Mouse (Mus musculus): ENCODE results near the gene Gm11985. TPM values are rescaled to one million over a fixed set of nuclear protein-coding genes. Genes with fewer than 3 reads are reported as not detected.

The Gm11985 gene
- total RNA-seq (2023): not detected in 2 replicates

DNA sequence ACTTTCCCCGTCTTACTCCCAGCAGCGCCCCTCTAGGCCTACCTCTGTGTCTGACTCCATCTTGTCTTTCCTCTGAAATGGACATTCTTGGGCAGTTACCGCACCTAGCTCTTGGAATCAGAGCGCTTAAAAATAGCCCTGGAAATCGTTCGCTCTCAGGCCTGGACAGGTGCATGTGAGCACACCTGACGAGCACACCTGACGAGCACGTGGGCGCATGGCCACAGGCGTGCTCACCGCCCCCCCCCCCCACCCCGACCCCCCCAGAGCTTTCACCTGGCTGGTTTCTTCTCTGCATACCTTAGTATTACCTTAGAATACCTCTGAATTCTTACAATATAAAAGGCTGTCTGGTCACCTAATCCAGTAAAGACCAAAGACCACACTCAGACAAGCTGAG, at the start of gene Gm11985:
Gm11985 (minus strand) TSS at position 101 of the 400 bp plus-strand sequence.

GRCm38 (mm10) chr11:7213501-7214341, 25.4 kb upstream of the Gm11985 start, which contains the start of gene Igfbp3:
TSS of gene Igfbp3 (minus strand) at chr11:7213923.

GRCm38 (mm10) chr11:7197491-7197941, 9.1 kb upstream of the Gm11985 start, which contains the start of gene Igfbp1:
TSS of gene Igfbp1 (plus strand) at chr11:7197782.

Other genes starting within 250 kb of the Gm11985 start
- not detected in 2 replicates for gene Adcy1, start 125.1 kb downstream of the Gm11985 start, total RNA-seq (2023)
- gene Igfbp1, start 9.2 kb upstream of the Gm11985 start, total RNA-seq (2023): not detected in 2 replicates
- gene Igfbp3, start 25.4 kb upstream of the Gm11985 start, total RNA-seq (2023): not detected in 2 replicates

All from neutrophil, adult 65 days (primary cell).